Mouse (Mus musculus): ENCODE data around the gene Gm12169. TPM values are rescaled to one million over a fixed set of nuclear protein-coding genes. Genes with fewer than 3 reads are reported as not detected.

The Gm12169 gene
- total and polyA plus RNA-seq, 3 experiments = not detected

DNA sequence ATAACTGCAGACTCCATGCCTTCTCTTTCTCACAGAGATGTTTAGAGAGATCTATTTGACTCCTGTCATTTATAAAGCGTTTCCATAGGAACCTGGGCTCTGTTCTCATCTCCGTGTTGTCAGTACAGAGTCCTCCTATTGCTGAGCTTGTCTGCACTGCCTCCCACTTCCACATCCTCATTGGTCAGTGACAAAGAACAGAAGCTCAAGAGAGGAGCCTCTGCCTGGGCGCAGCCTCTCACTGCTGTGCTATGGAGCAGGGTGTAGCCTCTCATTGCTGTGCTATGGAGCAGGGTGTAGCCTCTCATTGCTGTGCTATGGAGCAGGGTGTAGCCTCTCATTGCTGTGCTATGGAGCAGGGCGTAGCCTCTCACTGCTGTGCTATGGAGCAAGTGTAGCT is 25.7 kb downstream of the Gm12169 start:
- Histone ChIP-seq H3K4me1 (ENCODE audit: control insufficient read depth in 1 of 2, insufficient read depth in 2 of 2) (peaks cover 0 to 3% of the 10 kb centered on the region in 2 experiments; a peak in 1 of 4 replicates), H3K9ac (ENCODE audit: insufficient read depth, low read depth) (no peak overlapping the region), H3K4me3 (replicated peaks in 1 of 3; ENCODE audit: low read depth in 2 of 3, low read length in 2 of 3, poor library complexity in 1 of 3) (no peak overlapping the region), H3K79me2 (replicated peaks; ENCODE audit: control insufficient read depth, extremely low read depth, insufficient read depth, poor library complexity, severe bottlenecking) (no peaks in the 10 kb centered on the region), H3K4me2 (ENCODE audit: insufficient read depth, low read depth, poor library complexity, severe bottlenecking) (no peak overlapping the region), H3K27me3 (replicated peaks) (no peaks in the 10 kb centered on the region), H3K27ac (ENCODE audit: insufficient read depth, low read depth) (no peak overlapping the region), H3K9me3 (replicated peaks; ENCODE audit: low read length) (no peaks in the 10 kb centered on the region), H3K36me3 (replicated peaks in 1 of 2; ENCODE audit: control insufficient read depth in 1 of 2, insufficient read depth in 1 of 2, low read length in 1 of 2) (no peaks in the 10 kb centered on the region)
- in situ Hi-C loops (cut with MboI; ENCODE audit: low pct_ligation_motif_present, low pct_unique_long_range_greater_than_20kb, low sequenced_read_pairs) (loop anchor here (10.0 kb wide), 1 partner anchor 65 kb away; no protein-coding TSS in a partner anchor), dilution Hi-C loops (cut with MboI; ENCODE audit: extremely low pct_ligation_motif_present, extremely low pct_unique_long_range_greater_than_20kb, low sequenced_read_pairs) (no loop called here)
- no peak for TF ChIP-seq USF1 (IDR thresholded peaks at IDR 0.05; ENCODE audit: low read depth, low read length)
- no peak for TF ChIP-seq ETS1 (conservative IDR thresholded peaks at IDR 0.05; ENCODE audit: low read depth, low read length)
- TF ChIP-seq RCOR1 (conservative IDR thresholded peaks at IDR 0.05; ENCODE audit: low read depth, low read length) = no peak
- TF ChIP-seq KAT2A (IDR thresholded peaks at IDR 0.05; ENCODE audit: insufficient replicate concordance, low read length) = no peak
- no peak for TF ChIP-seq MAZ (IDR thresholded peaks at IDR 0.05; ENCODE audit: low read depth, low read length)
- DNase-seq (ENCODE audit: extremely low read depth) = no peak

DNA sequence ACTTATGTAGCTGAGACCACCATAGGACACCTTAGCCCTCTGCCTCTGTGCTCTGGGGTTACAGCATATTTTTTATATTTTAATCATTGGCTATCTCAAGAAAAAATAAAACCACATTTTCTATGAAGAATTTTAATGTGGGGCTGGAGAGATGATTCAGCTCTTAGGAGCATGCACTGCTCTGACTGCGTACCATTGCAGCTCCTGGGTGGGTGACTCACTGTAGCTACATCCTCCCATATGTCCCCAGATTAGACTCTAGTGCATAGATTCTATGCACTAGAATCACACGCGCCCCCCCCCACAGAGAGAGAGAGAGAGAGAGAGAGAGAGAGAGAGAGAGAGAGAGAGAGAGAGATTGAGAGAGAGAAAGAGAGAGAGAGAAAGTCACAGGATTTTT is 28.7 kb downstream of the Gm12169 start:
- Histone ChIP-seq H3K27me3 (replicated peaks) (no peaks in the 10 kb centered on the region), H3K4me1 (ENCODE audit: control insufficient read depth in 1 of 2, insufficient read depth in 2 of 2) (peaks cover 0 to 8% of the 10 kb centered on the region in 2 experiments; a peak in 2 of 4 replicates), H3K36me3 (replicated peaks in 1 of 2; ENCODE audit: control insufficient read depth in 1 of 2, insufficient read depth in 1 of 2, low read length in 1 of 2) (no peaks in the 10 kb centered on the region), H3K9me3 (replicated peaks; ENCODE audit: low read length) (no peaks in the 10 kb centered on the region), H3K27ac (ENCODE audit: insufficient read depth, low read depth) (no peak overlapping the region), H3K9ac (ENCODE audit: insufficient read depth, low read depth) (no peak overlapping the region), H3K4me3 (replicated peaks in 1 of 3; ENCODE audit: low read depth in 2 of 3, low read length in 2 of 3, poor library complexity in 1 of 3) (no peak overlapping the region), H3K79me2 (replicated peaks; ENCODE audit: control insufficient read depth, extremely low read depth, insufficient read depth, poor library complexity, severe bottlenecking) (no peaks in the 10 kb centered on the region), H3K4me2 (ENCODE audit: insufficient read depth, low read depth, poor library complexity, severe bottlenecking) (no peak overlapping the region)
- in situ Hi-C loops (cut with MboI; ENCODE audit: low pct_ligation_motif_present, low pct_unique_long_range_greater_than_20kb, low sequenced_read_pairs) = loop anchor here (10.0 kb wide), 1 partner anchor 62 kb away; no protein-coding TSS in a partner anchor
- dilution Hi-C loops (cut with MboI; ENCODE audit: extremely low pct_ligation_motif_present, extremely low pct_unique_long_range_greater_than_20kb, low sequenced_read_pairs) = no loop called here
- TF ChIP-seq ZKSCAN1 (IDR thresholded peaks at IDR 0.05; ENCODE audit: borderline replicate concordance, low read depth, low read length) = no peak
- no peak for DNase-seq (ENCODE audit: extremely low read depth)

DNA sequence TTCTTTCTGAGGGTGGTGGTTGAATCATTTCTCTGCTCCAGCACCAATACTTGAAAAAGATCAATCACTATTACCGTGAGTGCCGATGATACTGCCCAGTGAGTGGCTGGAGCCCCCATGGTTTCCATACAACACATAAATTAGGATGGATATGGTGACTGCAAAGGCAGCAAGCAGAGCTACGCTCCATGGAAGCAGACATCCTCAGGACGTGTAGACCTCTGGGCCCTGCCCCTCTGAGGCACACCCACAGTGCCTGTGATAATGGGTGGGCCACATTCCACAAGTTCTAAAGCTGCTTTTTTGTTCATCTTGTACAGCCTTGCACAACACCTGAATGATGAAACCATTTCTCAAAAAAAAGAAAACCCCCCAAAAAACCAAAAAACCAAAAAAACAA is 37.1 kb downstream of the Gm12169 start:
- no peak for TF ChIP-seq HCFC1 (IDR thresholded peaks at IDR 0.05; ENCODE audit: low read depth, low read length)
- TF ChIP-seq CHD1 (IDR thresholded peaks at IDR 0.05; ENCODE audit: low read depth, low read length) = no peak
- TF ChIP-seq KAT2A (IDR thresholded peaks at IDR 0.05; ENCODE audit: insufficient replicate concordance, low read length) = no peak
- TF ChIP-seq ZNF384 (IDR thresholded peaks at IDR 0.05; ENCODE audit: low read depth, low read length) = no peak
- TF ChIP-seq BHLHE40 (IDR thresholded peaks at IDR 0.05; ENCODE audit: low read depth, low read length) = no peak
- no peak for TF ChIP-seq SIN3A (IDR thresholded peaks at IDR 0.05; ENCODE audit: low read length)
- no peak for TF ChIP-seq ZKSCAN1 (IDR thresholded peaks at IDR 0.05; ENCODE audit: borderline replicate concordance, low read depth, low read length)
- TF ChIP-seq CTCF (conservative IDR thresholded peaks at IDR 0.05 in 1 of 2, IDR thresholded peaks at IDR 0.05 in 1 of 2; ENCODE audit: low read depth in 2 of 2, low read length in 2 of 2) = no peak
- TF ChIP-seq USF2 (conservative IDR thresholded peaks at IDR 0.05; ENCODE audit: low read depth, low read length) = no peak
- no peak for TF ChIP-seq JUN (IDR thresholded peaks at IDR 0.05; ENCODE audit: insufficient read depth, low read depth, low read length)
- no peaks in the 10 kb centered on the region for H3K9me3 ChIP-seq (replicated peaks; ENCODE audit: low read length)
- H3K36me3 ChIP-seq (replicated peaks in 1 of 2; ENCODE audit: control insufficient read depth in 1 of 2, insufficient read depth in 1 of 2, low read length in 1 of 2) = no peaks in the 10 kb centered on the region
- no peak overlapping the region for H3K4me2 ChIP-seq (ENCODE audit: insufficient read depth, low read depth, poor library complexity, severe bottlenecking)
- in situ Hi-C loops (cut with MboI; ENCODE audit: low pct_ligation_motif_present, low pct_unique_long_range_greater_than_20kb, low sequenced_read_pairs) (no loop called here), dilution Hi-C loops (cut with MboI; ENCODE audit: extremely low pct_ligation_motif_present, extremely low pct_unique_long_range_greater_than_20kb, low sequenced_read_pairs) (no loop called here)
- no peaks in the 10 kb centered on the region for H3K27me3 ChIP-seq (replicated peaks)
- no peaks in the 10 kb centered on the region for H3K79me2 ChIP-seq (replicated peaks; ENCODE audit: control insufficient read depth, extremely low read depth, insufficient read depth, poor library complexity, severe bottlenecking)
- no peak overlapping the region for H3K4me3 ChIP-seq (replicated peaks in 1 of 3; ENCODE audit: low read depth in 2 of 3, low read length in 2 of 3, poor library complexity in 1 of 3)
- DNase-seq (ENCODE audit: extremely low read depth) = no peak
- no peak overlapping the region for H3K9ac ChIP-seq (ENCODE audit: insufficient read depth, low read depth)
- H3K27ac ChIP-seq (ENCODE audit: insufficient read depth, low read depth) = no peak overlapping the region
- H3K4me1 ChIP-seq (ENCODE audit: control insufficient read depth in 1 of 2, insufficient read depth in 2 of 2) = no peaks in the 10 kb centered on the region

All from CH12.LX (cell line).